Mouse (Mus musculus) left cerebral cortex, postnatal 14 days (tissue): ENCODE results near the gene Ttll3. TPM values are rescaled to one million over a fixed set of nuclear protein-coding genes. Genes with fewer than 3 reads are reported as not detected.

Source experiments
- DNase-seq, 2 experiments: peaks; one replicate each; pipeline ENCODE4 v3.0.0; 2021 to 2022; ENCODE audit warnings: low spot score in 2 of 2, mixed read lengths in 1 of 2
- intact Hi-C: fragments of 180-260 bp; cut with DNase I; formaldehyde crosslinking; loops from one replicate; pipeline ENCODE4 v1.15.1; 2025
- total RNA-seq, 2 experiments: library from RNA; stranded (reverse); gene quantifications; 2 replicates each; pipeline ENCODE4 v1.2.3; 2021

The Ttll3 gene
- total RNA-seq, 2 experiments from 2014 or later: 6.5 to 7.8 TPM

DNA sequence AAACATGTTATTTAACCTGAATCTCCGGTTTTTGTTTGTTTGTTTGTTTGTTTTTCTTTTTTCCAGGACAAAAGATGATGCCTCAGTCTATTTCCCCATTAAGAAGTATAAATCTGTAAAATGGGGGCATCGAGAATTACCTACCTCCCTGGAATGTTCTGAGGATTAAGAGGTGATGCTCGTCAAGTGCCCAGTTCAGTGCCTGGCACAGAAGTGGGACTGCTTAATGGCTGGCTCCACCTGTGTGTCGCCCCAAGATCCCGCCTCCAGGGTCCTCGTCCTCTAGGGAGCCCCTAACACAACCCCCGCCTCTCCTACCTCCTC lies 11.9 kb upstream of the Ttll3 start:
- DNase-seq: no peak
- intact Hi-C loops: loop anchor here (5.0 kb wide), 1 partner anchor 35 kb away; the partner anchor contains the start of gene Camk1

DNA sequence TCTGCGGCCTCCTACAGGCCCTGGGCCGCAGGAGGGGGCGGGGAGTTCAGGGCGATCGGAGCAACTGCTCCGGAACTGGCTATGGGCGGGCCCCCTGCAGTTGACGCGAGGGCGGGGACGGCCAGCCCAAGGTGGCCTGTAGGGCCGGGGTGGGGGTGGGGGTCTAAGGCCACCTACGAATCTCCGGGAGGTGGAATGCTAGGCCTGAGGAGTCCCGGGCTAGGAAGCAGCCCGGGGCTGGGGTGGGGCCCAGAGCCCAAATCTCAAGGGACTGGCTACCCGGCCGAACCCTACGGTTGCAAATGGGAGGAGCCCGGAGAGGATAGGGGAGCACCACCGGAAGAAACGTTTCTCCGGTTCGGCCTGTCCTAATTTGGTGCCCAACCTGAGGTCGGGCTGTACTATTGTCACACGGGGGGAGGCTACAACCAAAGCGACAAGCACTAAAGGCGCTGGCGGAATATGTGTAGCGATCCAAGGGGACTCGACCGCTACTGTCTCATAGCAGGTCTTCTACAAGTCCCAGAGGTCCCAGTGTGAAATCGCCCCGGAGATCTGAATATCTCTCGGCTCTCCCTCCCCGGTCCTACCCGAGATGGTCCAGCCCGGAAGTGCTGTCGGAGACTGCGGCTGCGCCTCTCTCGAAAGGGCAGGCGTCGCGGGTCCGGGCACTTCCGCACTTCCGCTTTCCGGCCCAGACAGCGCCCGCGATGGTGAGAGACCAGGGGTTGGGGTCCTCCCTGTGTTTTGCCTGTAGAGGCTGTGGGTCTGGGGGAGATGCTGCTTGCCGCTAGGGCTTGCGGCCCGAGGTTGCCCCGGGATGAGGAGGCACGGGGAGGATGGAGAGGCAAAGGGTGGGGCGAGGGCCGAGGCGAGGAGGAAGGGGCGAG lies 11.3 kb upstream of the Ttll3 start, which contains the start of the genes Tada3 and Arpc4:
Tada3 (minus strand) TSS at position 388 of the 890 bp plus-strand sequence.
Arpc4 (plus strand) TSS at position 620 of the 890 bp plus-strand sequence.
- intact Hi-C loops: loop anchor here (5.0 kb wide), 1 partner anchor 35 kb away; the partner anchor contains the start of gene Camk1
- DNase-seq: peak; percentile 91 to 93

DNA sequence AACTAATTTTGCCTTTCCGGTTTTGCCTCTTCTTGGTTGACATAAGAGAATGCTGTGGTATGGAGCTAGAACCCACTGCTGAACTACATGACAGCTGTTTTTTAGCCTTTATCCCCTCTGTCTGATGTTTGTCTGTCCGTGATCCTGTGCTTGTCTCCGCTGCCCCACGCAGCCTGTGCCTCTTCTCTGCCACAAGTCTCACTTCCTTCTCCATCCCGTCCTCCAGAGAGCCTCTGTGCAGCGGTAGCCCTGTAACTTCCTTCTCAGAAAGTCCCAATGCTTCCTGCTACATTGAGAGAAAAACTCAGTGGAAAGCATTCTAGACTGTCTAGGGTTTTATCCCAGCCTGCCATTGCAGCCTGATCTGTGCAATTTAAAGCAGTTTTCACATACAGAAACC lies 9.8 kb upstream of the Ttll3 start:
- intact Hi-C loops: loop anchor here (5.0 kb wide), 1 partner anchor 37 kb away; the partner anchor contains the start of gene Camk1
- DNase-seq: no peak

DNA sequence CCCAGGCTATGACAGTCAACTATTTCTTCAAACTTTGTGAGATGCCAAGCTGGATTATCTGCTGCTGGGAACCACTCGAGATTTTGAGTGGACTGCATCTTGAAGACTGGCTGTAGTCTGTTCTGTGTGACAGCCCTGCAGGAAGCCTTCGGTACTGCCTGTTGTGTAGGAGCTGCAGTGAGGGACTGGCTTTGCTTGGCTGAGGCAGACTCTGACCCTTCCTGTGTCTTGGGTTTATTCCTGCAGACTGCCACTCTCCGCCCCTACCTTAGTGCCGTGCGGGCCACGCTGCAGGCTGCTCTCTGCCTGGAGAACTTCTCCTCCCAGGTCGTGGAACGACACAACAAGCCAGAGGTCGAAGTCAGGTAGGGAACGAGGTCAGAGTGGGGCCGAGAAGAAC lies 8.6 kb upstream of the Ttll3 start:
- intact Hi-C loops: no loop called here

DNA sequence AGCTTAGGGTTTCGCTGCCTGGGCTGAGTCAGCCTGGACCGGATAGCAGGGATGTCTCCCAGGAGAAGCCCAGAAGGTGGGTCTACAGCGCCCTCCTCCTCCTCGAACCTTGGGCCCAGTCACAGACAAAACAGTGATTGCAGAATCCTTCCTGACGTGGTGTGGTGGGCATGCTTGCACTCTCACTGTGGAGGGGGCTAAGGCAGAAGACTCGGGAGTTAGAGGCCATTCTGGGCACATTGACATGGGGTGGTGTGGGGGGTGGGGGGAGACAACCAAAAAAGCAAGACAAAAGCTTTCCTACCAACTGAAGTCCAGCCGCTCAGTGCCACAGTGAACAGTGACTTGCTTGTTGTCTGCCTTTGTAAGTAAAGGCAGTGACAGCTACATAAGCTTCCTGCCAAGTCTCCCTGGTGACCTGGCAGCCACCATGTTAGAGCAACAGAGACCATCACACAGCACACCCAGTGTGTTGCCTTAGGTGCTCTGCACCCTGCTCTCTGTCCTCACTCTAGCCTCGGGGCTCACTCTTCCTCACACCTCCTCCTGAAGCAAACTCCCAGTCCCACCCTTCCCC lies 4.6 kb upstream of the Ttll3 start:
- peak in 1 of 2 experiments; percentile 45 for DNase-seq
- intact Hi-C loops: no loop called here

More for the DNA sequence above, 8.6 kb upstream of the Ttll3 start:
- DNase-seq: no peak

DNA sequence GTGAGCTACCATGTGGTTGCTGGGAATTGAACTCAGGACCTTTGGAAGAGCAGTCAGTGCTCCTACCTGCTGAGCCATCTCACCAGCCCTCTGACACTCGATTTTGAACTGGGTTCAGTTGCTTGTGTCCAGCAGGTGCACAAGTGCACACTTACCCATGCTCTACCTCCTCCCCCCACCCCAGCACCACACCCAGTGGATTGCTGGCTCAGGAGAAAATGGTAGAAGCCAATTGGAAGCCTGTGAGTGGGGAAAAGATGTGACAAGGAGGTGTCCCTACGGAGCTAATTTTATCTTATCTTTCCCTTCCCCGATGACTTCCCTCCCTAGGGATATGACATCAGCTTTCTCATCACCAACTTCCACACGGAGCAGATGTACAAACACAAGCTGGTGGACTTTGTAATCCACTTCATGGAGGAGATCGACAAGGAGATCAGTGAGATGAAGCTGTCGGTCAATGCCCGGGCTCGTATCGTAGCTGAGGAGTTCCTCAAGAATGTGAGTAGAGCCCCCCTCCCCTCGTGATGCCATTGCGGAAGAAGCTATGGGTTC lies 3.8 kb upstream of the Ttll3 start:
- no peak for DNase-seq
- intact Hi-C loops: no loop called here

DNA sequence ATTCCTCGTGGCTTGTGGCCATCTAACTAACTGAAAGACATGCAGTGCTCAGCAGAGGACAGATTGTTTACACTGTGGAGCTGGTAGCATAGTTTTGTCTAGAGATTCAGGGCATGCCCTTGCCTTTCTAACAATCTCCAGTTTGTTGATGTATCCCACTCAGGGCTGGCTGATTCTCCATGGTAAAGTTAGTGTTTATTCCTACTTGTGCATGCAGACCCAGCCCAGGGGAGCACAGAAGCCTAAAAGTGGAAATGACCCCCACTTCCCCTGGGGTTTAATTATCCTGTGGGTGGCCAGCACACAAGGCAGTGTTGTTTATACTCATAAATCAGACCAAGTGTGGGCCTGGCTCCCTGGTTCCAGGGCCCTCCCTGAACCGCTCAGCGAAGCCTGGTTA lies 3.0 kb upstream of the Ttll3 start:
- intact Hi-C loops: no loop called here
- DNase-seq: no peak

DNA sequence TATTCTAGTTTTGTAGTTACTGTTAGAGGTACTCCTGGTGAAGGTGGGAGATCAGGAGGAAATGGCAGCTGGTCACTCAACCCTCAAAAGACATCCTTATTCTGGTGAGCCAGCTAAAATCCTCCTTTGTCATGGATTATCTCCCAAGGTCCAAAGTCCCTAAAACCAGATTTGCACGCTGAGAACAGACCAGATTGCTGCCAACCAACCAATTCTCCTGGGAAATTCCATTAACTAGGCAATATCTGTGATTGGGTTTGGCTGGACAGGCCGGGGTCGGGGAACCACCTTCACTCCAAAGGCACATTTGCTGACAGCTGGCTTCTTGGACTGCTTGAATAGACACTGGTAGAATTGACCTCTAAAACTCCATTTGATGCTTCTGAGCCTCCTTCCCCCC lies 1.7 kb downstream of the Ttll3 start:
- DNase-seq: no peak
- intact Hi-C loops: no loop called here

DNA sequence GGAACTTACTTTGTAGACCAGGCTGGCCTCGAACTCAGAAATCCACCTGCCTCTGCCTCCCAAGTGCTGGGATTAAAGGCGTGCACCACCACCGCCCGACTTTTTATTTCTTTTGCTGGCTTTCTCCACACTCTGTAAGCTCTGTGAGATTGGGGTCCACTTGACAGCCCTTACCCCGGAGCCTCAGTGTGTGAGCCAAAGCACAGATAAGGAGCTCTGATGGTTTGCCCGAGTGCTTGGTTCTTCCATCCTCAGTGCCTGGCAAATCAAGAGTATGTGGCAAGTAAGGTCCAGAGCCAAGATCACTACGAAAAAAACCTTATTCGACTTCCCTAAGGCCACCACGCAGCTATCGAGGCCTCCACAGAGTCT lies 2.9 kb downstream of the Ttll3 start:
- intact Hi-C loops: no loop called here
- DNase-seq: no peak

DNA sequence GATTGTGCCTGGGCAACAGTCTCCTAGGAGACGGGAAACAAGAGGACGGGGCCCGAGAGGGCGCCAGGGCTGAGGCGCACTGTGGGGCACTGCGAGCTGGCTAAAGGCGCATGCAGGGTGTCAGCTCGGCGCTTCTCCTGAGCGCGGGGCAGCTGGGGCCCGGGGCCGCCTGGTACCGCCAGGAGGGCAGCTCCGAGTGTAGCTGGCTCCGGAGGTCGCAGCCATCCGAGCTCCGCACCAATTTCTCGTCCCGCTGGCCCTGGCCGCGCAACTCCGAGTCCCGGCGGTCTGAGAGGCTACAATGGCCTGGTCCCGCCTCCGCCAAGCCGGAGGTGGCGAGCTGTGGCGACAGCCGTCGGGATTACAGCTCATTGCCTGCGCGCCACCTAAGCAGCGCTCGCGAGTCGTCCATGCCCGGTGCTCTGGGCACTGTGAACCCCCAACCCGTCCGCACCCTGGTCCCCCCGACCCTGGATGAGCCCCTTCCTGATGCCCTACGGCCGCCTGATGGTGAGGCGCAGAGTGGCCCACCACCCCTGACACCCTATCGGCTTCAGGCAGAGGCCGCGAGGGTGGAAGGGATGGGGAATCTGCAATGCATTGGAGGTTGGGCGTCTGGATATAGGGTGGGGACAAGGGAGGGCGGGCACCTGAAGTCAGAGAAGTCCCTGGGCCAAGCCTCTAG lies 3.5 kb downstream of the Ttll3 start:
- peak; percentile 29 to 49 for DNase-seq
- intact Hi-C loops: no loop called here

DNA sequence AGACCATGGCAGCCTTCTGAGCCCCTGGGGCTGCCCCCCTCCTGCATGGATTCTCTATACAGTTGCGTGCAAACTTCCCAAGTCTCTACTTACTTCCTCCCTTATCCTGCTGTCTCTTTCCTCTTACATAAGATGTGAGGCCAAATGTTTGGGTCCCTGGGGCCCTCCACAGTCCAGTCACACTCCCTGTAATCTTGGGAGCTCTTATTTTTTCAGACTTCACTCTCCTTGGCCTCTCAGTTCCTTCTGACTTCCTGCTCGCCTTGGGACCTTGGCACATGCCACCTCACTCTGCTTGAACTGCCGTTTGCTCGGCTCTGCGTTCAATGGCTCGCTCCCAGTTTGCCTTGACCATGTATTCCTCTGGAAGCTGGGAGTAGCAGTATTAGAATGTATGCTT lies 4.9 kb downstream of the Ttll3 start:
- DNase-seq: no peak
- intact Hi-C loops: no loop called here

DNA sequence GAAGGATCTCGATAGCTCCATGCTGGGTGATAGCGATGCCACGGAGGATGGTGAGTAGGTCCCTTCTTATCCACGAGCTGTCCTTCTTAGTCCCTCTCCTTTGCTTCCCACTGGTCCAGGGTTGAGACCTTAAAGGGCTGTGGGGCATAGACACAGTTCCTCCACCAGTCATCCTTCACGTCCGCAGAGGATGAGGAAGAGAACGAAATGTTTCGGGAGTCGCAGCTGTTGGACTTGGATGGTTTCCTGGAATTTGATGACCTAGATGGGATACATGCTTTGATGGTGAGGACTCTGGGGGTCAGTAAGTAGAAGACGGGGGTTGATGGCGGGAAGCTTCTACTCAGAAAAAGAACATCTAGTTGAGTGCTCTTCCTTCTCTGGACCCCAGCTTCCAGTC lies 5.8 kb downstream of the Ttll3 start:
- no peak for DNase-seq
- intact Hi-C loops: no loop called here

DNA sequence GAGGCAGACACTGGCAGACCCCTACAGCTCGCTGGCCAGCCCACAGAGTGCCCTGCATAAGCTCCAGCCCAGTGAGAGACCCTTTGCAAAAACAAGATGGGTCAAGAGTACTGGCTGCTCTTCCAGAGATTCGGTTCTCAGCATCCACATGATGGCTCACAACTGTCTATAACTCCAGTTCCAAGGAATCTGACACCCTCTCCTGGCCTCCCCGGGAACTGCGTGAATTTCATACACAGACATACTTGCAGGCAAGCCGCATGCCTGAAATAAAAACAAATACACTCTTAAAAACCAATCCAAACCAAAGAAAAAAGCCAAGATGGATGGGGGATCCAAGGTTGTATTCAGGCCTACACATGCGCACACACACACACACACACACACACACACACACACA lies 6.4 kb downstream of the Ttll3 start:
- no peak for DNase-seq
- intact Hi-C loops: no loop called here

DNA sequence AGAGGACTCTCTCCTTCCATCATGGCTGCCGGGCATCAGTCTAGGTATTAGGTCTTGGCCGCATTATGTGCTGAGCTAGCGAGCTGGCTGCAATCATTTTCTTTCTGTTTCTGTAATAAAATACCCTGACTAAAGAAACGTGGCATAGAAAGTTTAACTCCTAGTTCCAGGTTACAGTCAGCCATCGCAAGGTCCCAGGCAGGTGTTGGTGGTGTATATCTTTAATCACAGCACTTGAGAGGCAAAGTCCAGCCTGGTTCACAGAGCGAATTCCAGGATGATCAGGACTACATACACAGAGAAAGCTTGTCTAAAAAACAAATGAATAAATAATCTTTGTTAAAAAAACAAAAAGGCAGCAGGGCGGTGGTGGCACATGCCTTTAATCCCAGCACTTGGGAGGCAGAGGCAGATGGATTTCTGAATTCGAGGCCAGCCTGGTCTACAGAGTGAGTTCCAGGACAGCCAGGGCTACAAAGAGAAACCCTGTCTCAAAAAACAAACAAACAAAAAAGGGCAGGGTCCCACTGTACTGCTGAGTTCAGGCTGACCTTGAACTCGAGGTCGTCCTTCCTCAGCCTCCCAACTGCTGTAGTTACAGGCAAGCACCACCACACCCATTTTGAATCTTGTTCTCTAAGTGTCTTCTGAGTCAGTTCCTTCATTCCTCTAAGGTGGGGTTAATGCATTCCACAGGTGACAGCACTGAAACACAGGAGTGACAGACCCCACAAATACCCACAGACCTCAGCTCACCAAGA lies 7.4 kb downstream of the Ttll3 start:
- no peak for DNase-seq
- intact Hi-C loops: no loop called here

DNA sequence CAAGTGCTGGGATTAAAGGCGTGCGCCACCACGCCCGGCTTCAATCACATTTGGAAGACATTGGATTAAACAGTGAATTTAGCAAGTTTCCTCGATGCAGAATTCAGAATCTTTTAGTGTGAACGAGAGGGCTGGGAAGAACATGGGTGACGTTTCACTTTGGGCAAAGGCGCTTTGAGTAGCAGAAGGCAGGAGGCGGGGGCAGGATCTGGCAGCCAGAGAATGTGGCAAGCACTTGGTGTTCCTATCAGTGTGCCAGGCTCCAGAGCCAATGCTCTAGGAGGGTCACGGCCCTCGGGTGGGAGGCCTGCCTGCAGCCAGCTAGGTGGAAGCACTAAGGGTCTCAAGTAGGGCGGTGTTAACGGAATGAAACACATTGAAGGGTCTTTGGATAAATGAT lies 13.0 kb downstream of the Ttll3 start:
- intact Hi-C loops: no loop called here
- peak in 1 of 2 experiments; percentile 56 for DNase-seq

DNA sequence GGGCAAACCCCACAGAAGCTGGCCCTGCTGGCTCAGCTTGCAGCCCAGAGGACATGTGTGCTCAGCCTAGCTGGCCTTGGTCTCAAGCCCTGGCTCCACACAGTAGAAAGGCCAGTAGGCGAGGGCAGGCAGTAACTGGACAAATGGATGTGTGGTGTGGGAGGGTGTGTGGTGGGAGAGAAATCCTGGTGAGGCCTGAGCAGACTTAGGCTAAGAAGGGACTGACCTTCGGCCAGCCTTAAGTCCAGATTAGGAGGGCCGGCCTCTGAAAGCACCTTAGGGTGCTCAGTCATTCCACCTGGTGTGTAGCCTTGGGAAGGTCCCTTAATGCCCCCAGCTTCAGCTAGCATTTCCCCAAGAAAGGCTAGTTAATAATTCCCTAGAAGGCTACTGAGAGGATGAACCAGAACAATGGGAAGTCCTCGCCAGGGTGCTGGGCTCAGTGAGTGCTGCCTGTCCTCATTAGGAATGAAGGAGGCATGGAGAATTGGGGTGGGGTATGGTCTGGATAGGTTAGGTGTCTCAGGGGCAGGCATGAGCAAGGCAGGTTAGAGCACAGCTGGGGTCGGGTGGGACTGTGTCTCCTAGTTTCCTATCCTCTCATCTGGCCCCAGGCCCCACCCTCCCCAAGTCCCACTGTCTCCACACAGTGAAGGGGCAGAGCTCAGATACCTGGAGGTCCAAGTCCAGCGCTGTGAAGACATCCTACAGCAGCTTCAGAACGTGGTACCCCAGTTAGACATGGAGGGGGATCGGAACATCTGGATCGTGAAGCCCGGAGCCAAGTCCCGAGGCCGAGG lies 15.8 kb downstream of the Ttll3 start:
- DNase-seq: no peak
- intact Hi-C loops: no loop called here

DNA sequence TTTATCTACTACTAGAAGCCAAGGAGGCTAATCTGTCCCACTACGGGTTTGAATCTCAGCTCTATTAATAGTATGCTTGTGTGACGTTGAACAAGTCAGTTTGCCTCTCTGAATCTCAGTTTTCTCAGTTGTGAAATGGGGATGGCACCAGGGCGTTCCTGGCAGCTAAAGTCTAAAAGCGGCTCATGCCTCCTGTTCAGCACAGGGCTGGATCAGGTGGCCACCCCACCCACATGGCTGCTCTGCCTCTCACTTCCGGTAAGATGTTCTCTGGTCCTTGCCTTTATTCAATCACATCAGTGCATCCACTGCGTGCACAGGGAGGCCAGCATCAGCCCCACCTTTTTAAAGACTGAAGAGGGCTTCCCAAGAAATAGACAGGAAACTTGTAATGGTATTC lies 16.4 kb downstream of the Ttll3 start:
- intact Hi-C loops: no loop called here
- peak in 1 of 2 experiments; percentile 40 for DNase-seq

DNA sequence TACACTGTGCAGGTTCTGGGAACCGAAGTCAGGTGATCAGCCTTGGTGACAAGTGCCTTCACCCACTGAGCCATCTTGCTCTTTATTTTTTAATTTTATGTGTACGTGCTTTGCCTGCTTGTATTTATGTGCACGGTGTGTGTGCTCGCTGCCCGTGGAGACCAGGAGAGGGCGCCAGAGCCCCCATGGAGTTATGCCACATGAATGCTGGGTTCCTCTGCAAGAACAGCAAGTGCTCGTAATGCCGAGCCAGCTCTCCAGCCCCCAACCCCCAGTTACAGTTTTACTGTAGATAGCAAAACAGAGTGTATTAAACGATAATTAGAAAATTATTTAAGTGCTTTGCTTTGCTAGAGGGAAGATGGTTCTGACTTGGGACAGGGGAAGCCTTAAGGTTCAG lies 17.6 kb downstream of the Ttll3 start:
- peak in 1 of 2 experiments; percentile 51 for DNase-seq

DNA sequence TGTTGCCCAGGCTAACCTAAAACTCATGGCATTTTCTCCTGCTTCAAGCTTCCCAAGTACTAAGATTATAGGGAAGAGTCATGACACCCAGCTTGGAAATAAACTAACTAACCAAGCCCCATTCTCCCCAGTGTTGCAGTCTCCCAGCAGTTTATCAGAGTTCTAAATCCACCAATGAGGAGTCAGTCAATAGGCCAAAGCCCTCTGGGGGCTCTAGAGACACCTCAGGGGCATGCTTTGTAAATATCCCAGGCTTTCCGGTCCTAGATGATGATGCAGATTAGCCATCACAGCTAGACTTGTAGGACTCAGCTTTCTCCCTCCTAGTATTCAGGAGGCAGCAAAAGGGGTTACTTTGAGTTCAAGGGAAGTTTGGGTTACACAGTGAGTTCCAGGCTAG lies 20.9 kb downstream of the Ttll3 start:
- intact Hi-C loops: no loop called here
- DNase-seq: no peak

More for the DNA sequence above, 17.6 kb downstream of the Ttll3 start:
- intact Hi-C loops: no loop called here
